Mouse (Mus musculus) CH12.LX (cell line): ENCODE measurements at regions not wholly inside any gene's neighbourhood (a gene's known extent, or its start where the extent isn't known, plus 50 kb on each side); places are given as distances from the start of the nearest gene placed in this dataset.

Source experiments
- DNase-seq: peaks from one replicate; pipeline ENCODE4 v3.0.0-alpha.2; 2013; ENCODE audit errors: extremely low read depth
- H3K27ac ChIP-seq: 2 replicates; pipeline ENCODE4 v1.5.1; 2012; ENCODE audit warnings: low read depth, mild to moderate bottlenecking, control low read depth, moderate library complexity; ENCODE audit not compliant: insufficient read depth
- H3K27me3 ChIP-seq: replicated peaks from 2 replicates; pipeline ENCODE3; 2012; ENCODE audit warnings: inconsistent platforms
- H3K36me3 ChIP-seq, 2 experiments: replicated peaks in 1 of 2; 2 replicates each; pipeline versions ENCODE3 to v1.6.1; 2012; ENCODE audit warnings: inconsistent platforms in 1 of 2, low read length in 1 of 2, mild to moderate bottlenecking in 1 of 2, mixed read lengths in 1 of 2, moderate library complexity in 1 of 2; ENCODE audit not compliant: control insufficient read depth in 1 of 2, insufficient read depth in 1 of 2
- H3K4me1 ChIP-seq, 2 experiments: 2 replicates each; pipeline ENCODE4 v1.6.1; 2012; ENCODE audit warnings: inconsistent platforms in 1 of 2, moderate library complexity in 1 of 2; ENCODE audit not compliant: insufficient read depth in 2 of 2, control insufficient read depth in 1 of 2
- H3K4me2 ChIP-seq: 2 replicates; pipeline ENCODE4 v1.6.1; 2012; ENCODE audit warnings: low read depth, mild to moderate bottlenecking, control low read depth; ENCODE audit not compliant: poor library complexity, insufficient read depth, severe bottlenecking
- H3K4me3 ChIP-seq, 3 experiments: fragments of 150-350 bp in 1 of 3; sonication (generic) in 1 of 3; replicated peaks in 1 of 3; 2 replicates each; pipeline versions ENCODE3 to v1.5.1; 2011 to 2012; ENCODE audit warnings: low read depth in 2 of 3, low read length in 2 of 3, mild to moderate bottlenecking in 2 of 3, moderate library complexity in 2 of 3, control low read depth in 1 of 3, improper control_type of control experiment in 1 of 3, inconsistent platforms in 1 of 3, mixed read lengths in 1 of 3; ENCODE audit not compliant: poor library complexity in 1 of 3
- H3K79me2 ChIP-seq: replicated peaks from 2 replicates; pipeline ENCODE4 v1.6.1; 2012; ENCODE audit warnings: mild to moderate bottlenecking, moderate library complexity; ENCODE audit not compliant: control insufficient read depth, poor library complexity, insufficient read depth, severe bottlenecking; ENCODE audit errors: extremely low read depth
- H3K9ac ChIP-seq: 2 replicates; pipeline ENCODE4 v1.6.1; 2012; ENCODE audit warnings: low read depth, mild to moderate bottlenecking, control low read depth, moderate library complexity; ENCODE audit not compliant: insufficient read depth
- H3K9me3 ChIP-seq: replicated peaks from 2 replicates; pipeline ENCODE3; 2012; ENCODE audit warnings: low read length, inconsistent platforms, mixed read lengths
- BHLHE40 ChIP-seq: IDR thresholded peaks from 2 replicates; pipeline ENCODE4 v1.6.1; 2011; ENCODE audit warnings: mild to moderate bottlenecking, low read depth, low read length, improper control_type of control experiment
- CTCF ChIP-seq, 2 experiments: IDR thresholded peaks in 1 of 2; conservative IDR thresholded peaks in 1 of 2; 2 replicates each; pipeline ENCODE4 v1.5.1; 2011 to 2012; ENCODE audit warnings: low read depth in 2 of 2, low read length in 2 of 2, improper control_type of control experiment in 1 of 2, inconsistent platforms in 1 of 2, mild to moderate bottlenecking in 1 of 2, moderate library complexity in 1 of 2
- GABPA ChIP-seq: IDR thresholded peaks from 2 replicates; pipeline ENCODE4 v1.6.1; 2012; ENCODE audit warnings: low read depth, low read length, improper control_type of control experiment, inconsistent platforms; ENCODE audit not compliant: insufficient replicate concordance
- IRF4 ChIP-seq: IDR thresholded peaks from 2 replicates; pipeline ENCODE4 v1.6.1; 2014; ENCODE audit warnings: low read depth, mild to moderate bottlenecking, inconsistent platforms, low read length, improper control_type of control experiment
- JUND ChIP-seq: conservative IDR thresholded peaks from 2 replicates; pipeline ENCODE4 v1.6.1; 2011; ENCODE audit warnings: low read depth, low read length, improper control_type of control experiment
- KAT2A ChIP-seq: IDR thresholded peaks from 2 replicates; pipeline ENCODE4 v1.6.1; 2012; ENCODE audit warnings: low read length, improper control_type of control experiment, inconsistent platforms; ENCODE audit not compliant: insufficient replicate concordance
- MEF2A ChIP-seq: IDR thresholded peaks from 2 replicates; pipeline ENCODE4 v1.6.1; 2014; ENCODE audit warnings: low read depth, mild to moderate bottlenecking, inconsistent platforms, low read length, improper control_type of control experiment, borderline replicate concordance
- MXI1 ChIP-seq: IDR thresholded peaks from 2 replicates; pipeline ENCODE4 v1.6.1; 2011; ENCODE audit warnings: mild to moderate bottlenecking, low read depth, low read length, improper control_type of control experiment
- MYC ChIP-seq: IDR thresholded peaks from 2 replicates; pipeline ENCODE4 v1.6.1; 2011; ENCODE audit warnings: low read depth, mild to moderate bottlenecking, improper control_type of control experiment, low read length
- NELFE ChIP-seq: IDR thresholded peaks from 2 replicates; pipeline ENCODE4 v1.6.1; 2011; ENCODE audit warnings: low read depth, low read length, improper control_type of control experiment
- PAX5 ChIP-seq: IDR thresholded peaks from 2 replicates; pipeline ENCODE4 v1.6.1; 2012; ENCODE audit warnings: low read length, inconsistent platforms, mixed read lengths
- POLR2A ChIP-seq: IDR thresholded peaks from 2 replicates; pipeline ENCODE4 v1.6.1; 2011; ENCODE audit warnings: low read depth, mild to moderate bottlenecking, improper control_type of control experiment, low read length
- POLR2AphosphoS2 ChIP-seq: IDR thresholded peaks from 2 replicates; pipeline ENCODE4 v1.6.1; 2011; ENCODE audit warnings: low read depth, low read length, improper control_type of control experiment
- RAD21 ChIP-seq: IDR thresholded peaks from 2 replicates; pipeline ENCODE4 v1.6.1; 2011; ENCODE audit warnings: low read depth, mild to moderate bottlenecking, low read length, improper control_type of control experiment, moderate library complexity
- RCOR1 ChIP-seq: conservative IDR thresholded peaks from 2 replicates; pipeline ENCODE4 v1.6.1; 2012; ENCODE audit warnings: low read depth, mild to moderate bottlenecking, inconsistent platforms, low read length, improper control_type of control experiment
- SIN3A ChIP-seq: IDR thresholded peaks from 2 replicates; pipeline ENCODE4 v1.6.1; 2012; ENCODE audit warnings: low read length, improper control_type of control experiment, inconsistent platforms
- TCF12 ChIP-seq: IDR thresholded peaks from 2 replicates; pipeline ENCODE4 v1.6.1; 2014; ENCODE audit warnings: low read depth, mild to moderate bottlenecking, inconsistent platforms, low read length, improper control_type of control experiment
- UBTF ChIP-seq: IDR thresholded peaks from 2 replicates; pipeline ENCODE4 v1.6.1; 2012; ENCODE audit warnings: low read depth, mild to moderate bottlenecking, inconsistent platforms, low read length, improper control_type of control experiment, moderate library complexity
- ZC3H11A ChIP-seq: IDR thresholded peaks from 2 replicates; pipeline ENCODE4 v1.6.1; 2012; ENCODE audit warnings: low read depth, mild to moderate bottlenecking, inconsistent platforms, low read length, improper control_type of control experiment
- ZKSCAN1 ChIP-seq: IDR thresholded peaks from 2 replicates; pipeline ENCODE4 v1.6.1; 2012; ENCODE audit warnings: low read depth, inconsistent platforms, low read length, improper control_type of control experiment, borderline replicate concordance
- ZMIZ1 ChIP-seq: IDR thresholded peaks from 2 replicates; pipeline ENCODE4 v1.6.1; 2012; ENCODE audit warnings: low read depth, mild to moderate bottlenecking, inconsistent platforms, low read length, improper control_type of control experiment
- ZNF384 ChIP-seq: IDR thresholded peaks from 2 replicates; pipeline ENCODE4 v1.6.1; 2012; ENCODE audit warnings: low read depth, low read length, improper control_type of control experiment, inconsistent platforms
- dilution Hi-C: fragments of 300-500 bp; cut with MboI; formaldehyde crosslinking; loops from 2 replicates; pipeline ENCODE4 v1.14.3; 2020; ENCODE audit warnings: low sequenced_read_pairs; ENCODE audit not compliant: extremely low pct_unique_long_range_greater_than_20kb, extremely low pct_ligation_motif_present
- in situ Hi-C: fragments of 300-500 bp; cut with MboI; formaldehyde crosslinking; loops from 3 replicates; pipeline ENCODE4 v1.14.3; 2019; ENCODE audit warnings: low sequenced_read_pairs, low pct_ligation_motif_present, low pct_unique_long_range_greater_than_20kb, mixed read lengths

- H3K4me2 ChIP-seq, result no peak overlapping the region
- DNase-seq, result no peak
- TF ChIP-seq GABPA (no peak), PAX5 (no peak), JUND (no peak), RAD21 (no peak), POLR2A (no peak), CTCF (conservative IDR thresholded peaks at IDR 0.05 in 1 of 2, IDR thresholded peaks at IDR 0.05 in 1 of 2; ENCODE audit: low read depth in 2 of 2, low read length in 2 of 2) (no peak), IRF4 (no peak)
- H3K27ac ChIP-seq, result no peak overlapping the region
- H3K4me1 ChIP-seq, result no peaks in the 10 kb centered on the region
- dilution Hi-C loops, result no loop called here
- peaks cover 42% of the 10 kb centered on the region for H3K9me3 ChIP-seq
- H3K9ac ChIP-seq, result no peak overlapping the region
- H3K36me3 ChIP-seq, result no peaks in the 10 kb centered on the region
- H3K79me2 ChIP-seq, result no peaks in the 10 kb centered on the region
- H3K27me3 ChIP-seq, result no peaks in the 10 kb centered on the region
- in situ Hi-C loops, result no loop called here
- H3K4me3 ChIP-seq, result no peak overlapping the region
Measured at GRCm38 (mm10) chr16:74509489-74509888, 97.9 kb upstream of the Robo2 start.

- no peak for DNase-seq
- no peaks in the 10 kb centered on the region for H3K79me2 ChIP-seq
- no peaks in the 10 kb centered on the region for H3K36me3 ChIP-seq
- H3K9ac ChIP-seq, result no peak overlapping the region
- TF ChIP-seq MYC (no peak), RAD21 (no peak), ZKSCAN1 (no peak), NELFE (no peak), KAT2A (no peak), PAX5 (no peak), ZC3H11A (no peak), SIN3A (no peak), POLR2AphosphoS2 (no peak), TCF12 (no peak), BHLHE40 (no peak), MEF2A (no peak), ZNF384 (no peak), UBTF (no peak), MXI1 (no peak), ZMIZ1 (no peak), RCOR1 (no peak)
- in situ Hi-C loops, result no loop called here
- no peaks in the 10 kb centered on the region for H3K4me1 ChIP-seq
- H3K4me3 ChIP-seq, result no peak overlapping the region
- dilution Hi-C loops, result no loop called here
- H3K27me3 ChIP-seq, result no peaks in the 10 kb centered on the region
- H3K27ac ChIP-seq, result no peak overlapping the region
- H3K9me3 ChIP-seq, result peaks cover 37% of the 10 kb centered on the region
- H3K4me2 ChIP-seq, result no peak overlapping the region
Measured at GRCm38 (mm10) chr16:74506719-74507118, 95.1 kb upstream of the Robo2 start.
